Mouse (Mus musculus) ZHBTc4 (cell line): ENCODE measurements at regions not wholly inside any gene's neighbourhood (a gene's known extent, or its start where the extent isn't known, plus 50 kb on each side); places are given as distances from the start of the nearest gene placed in this dataset.

Experiments used
- DNase-seq: peaks from one replicate; pipeline ENCODE4 v3.0.0-alpha.2; 2011; ENCODE audit warnings: low read depth, low spot score

DNA sequence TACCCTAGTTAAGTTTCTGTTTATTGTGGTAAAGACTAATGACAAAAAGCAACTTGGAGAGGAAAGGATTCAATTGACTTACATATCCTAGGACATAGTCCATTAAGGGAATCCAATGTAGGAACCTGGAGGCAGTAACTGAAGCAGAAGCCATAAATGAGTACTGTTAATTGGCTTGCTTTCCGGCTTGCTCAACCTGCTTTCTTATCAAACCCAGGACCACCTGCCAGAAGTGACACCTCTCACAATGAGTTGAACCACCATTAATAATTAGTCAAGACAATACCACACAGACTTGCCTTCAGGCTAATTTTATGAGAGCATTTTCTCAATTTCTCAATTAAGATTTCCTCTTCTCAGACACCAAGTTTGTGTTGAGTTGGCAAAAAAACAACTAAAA, 148.8 kb downstream of the Ccser2 start:
- no peak for DNase-seq

DNA sequence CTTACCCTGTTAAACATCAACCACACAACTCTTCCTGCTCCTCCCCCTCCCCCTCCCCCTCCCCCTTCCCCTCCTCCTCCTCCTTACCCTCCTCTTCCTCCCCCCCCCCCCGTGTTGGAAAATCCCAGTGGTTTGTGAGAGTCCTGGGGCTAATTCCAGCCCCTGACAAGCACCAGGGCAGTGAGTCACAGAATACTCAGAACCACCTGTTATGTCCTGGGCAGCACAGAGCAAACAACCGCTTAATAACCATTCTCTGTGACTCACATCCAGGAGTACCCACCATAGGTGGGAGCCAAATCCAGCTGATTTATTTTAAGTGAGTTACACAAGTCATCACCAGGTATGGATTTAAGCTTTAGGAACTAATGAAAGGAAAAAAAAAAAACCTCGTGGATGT, 166.2 kb downstream of the Ccser2 start:
- DNase-seq: no peak

GRCm38 (mm10) chr14:36799820-36800219, 168.8 kb downstream of the Ccser2 start:
- no peak for DNase-seq

- DNase-seq: no peak
Measured at GRCm38 (mm10) chr14:36781882-36782281, 186.7 kb downstream of the Ccser2 start.

GRCm38 (mm10) chr14:36778956-36779355, 189.6 kb downstream of the Ccser2 start:
- DNase-seq: peak; percentile 20

DNA sequence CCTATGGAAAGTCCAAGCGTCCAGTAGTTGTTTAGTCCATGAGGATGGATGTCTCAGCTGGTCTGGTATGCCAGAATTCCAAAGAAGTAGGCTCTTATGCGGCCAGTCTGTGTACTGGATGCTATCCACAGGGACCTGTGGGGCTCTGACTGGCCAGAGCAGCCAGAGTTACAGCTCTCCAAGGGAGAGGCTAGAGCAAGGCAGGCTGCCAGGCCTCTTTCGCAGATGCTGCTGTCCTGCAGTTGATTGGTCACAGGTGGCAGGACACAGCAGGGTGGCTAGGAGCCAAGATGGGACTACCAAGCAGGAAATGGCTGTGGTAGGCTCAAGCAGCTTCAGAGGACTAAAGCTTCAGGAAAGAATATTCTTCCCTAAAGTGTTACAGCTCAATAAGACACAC, 194.2 kb downstream of the Ccser2 start:
- DNase-seq: no peak

DNA sequence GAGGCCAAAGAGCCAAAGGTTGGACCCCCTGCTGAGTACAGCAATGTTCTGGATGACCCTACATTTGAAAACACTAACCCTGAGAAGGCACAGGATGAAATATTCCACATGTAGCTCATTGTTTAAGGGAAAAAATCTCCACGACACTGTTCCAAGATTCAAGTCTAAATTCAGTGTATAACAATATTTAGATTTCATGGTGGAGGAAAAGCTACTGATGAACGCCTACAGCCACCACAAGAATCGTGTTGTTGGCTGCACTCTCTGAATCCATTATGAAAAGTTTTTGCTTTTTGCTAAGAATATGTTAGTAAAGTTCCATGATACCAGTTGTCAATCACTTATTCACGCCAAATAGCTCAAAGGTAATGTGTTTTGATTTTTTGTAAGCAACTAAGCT, 204.2 kb downstream of the Ccser2 start:
- DNase-seq: no peak

DNA sequence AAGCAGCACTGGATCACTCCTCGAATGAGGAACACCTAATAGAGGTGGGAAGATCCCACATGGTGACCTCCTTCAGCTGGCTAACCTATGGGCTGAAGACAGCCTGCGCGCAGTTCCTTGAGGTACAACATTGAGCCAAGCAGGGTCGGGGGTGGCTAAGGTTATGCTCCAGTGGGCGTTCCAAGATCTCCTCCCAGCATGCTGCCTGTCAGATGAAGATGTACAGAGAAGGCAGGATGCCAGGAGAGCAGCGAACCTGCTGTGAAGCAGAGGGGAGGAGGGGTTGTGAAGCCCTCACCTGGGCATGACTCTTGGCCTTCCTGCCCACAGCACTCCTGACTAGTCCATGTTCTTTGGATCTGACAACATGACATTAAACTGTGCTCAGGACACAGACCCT, 212.5 kb downstream of the Ccser2 start:
- no peak for DNase-seq

DNA sequence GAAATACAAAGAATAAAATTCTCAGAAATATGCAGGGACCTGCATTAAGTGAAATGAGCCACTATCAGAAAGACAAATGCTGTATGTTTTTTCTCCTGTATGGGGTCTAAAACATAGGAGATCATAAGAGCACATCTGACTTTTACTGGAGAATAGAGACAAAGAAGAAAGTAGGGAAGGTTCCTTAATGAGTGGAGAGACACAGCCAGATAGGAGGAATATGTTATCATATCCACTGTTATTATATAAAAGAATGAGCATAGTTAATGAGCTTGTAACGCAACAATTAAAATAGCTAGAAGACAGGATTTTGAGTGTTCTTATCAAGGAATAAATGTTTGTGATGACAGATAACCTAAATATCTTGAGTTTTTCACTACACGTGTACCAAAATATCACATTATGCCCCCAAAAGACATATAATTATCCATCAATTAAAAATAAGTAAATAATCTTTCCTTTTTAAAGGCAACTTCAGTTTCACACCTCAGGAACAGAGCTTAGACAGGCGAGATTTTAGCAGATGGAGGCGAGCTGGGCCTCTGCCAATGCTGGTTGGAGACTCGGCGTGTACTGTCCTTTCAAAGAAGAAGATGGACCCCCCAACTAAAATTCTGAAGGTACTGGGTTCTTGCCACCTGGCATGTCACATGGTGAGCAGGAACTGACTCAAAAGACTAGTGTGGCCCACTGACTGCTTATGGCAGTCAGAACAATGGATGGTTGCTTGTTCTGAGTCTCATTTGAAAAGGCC, 220.3 kb downstream of the Ccser2 start:
- no peak for DNase-seq

- no peak for DNase-seq
Measured at GRCm38 (mm10) chr14:36731095-36731494, 237.5 kb downstream of the Ccser2 start.

DNA sequence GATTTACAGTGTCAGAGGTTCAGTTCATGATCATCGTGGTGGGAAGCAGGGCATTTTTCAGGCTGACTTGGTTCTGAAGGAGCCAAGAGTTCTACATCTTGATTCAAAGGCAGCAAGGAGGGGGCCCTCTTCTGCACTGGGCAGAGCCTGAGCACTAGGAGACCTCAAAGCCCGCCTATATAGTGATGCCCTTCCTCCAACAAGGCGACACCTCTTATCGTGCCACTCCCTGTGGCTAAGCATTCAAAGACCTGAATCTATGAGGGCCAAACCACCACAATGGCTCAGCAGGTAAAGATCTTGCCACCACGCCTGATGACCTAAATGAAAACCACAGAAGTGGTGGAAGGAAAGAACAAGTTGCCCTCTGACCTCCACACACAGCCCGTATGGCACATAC, 242.5 kb downstream of the Ccser2 start:
- no peak for DNase-seq

DNA sequence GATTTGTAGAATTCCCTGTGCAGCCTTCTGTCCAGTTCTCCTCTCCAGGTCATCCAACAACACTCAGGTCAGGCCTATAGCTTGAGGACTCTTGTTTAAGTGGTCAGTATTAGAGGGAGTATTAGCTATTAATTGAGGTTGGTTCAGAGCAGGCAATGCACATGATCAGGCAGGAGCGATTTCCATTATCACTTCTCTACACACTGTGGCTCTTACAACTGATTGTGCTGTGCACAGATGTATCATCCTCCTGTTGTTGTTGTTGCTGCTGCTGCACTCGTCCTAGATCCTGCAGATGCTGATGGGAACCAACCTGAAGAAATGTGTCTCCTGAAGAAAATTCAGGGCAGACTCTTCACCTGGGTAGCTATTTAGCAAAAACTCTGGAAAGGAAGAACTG, 252.9 kb downstream of the Ccser2 start:
- no peak for DNase-seq

DNA sequence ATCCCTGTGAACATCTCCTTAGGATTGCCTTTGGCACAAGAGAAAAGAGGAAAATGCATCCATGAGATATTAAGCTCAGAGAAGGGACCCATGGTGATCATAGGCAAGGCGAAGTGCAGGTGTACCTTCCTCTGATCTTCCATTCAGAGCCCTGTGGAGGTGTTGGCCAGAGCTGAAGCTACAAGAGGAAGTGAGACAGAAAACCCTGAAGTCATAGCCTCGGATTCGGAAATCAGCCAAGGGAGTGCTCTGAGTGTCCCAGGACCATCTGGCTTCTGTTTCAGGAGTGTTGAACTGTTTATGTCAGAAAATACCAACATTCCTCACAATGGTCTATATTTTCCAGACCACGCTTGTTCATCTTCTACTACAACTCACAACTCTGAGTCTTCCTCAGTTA, 271.6 kb downstream of the Ccser2 start:
- no peak for DNase-seq

GRCm38 (mm10) chr14:36691958-36692357, 276.6 kb downstream of the Ccser2 start:
- no peak for DNase-seq

DNA sequence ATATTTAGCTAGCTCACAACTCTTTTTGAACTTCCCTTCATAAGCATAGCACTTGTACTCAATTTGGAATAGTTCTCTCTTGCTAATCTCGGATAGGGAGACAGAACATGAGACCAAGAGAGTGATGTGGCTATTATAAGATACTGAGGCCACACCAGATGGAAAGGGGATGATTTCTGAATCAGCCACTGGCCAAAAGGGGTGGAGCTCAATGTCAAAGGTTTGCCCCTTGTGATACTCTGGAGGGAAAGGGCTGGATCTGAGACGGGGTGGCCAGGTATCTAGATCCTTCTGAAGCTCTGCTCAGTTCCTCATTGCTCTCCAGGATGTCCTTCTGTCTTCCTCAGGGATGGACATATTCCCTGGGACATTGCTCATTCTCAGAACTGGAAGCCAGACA, 277.6 kb downstream of the Ccser2 start:
- DNase-seq: no peak

GRCm38 (mm10) chr14:36658678-36659263, 309.8 kb downstream of the Ccser2 start:
- no peak for DNase-seq

- no peak for DNase-seq
Measured at GRCm38 (mm10) chr14:36658193-36658592, 310.4 kb downstream of the Ccser2 start.

- no peak for DNase-seq
Measured at GRCm38 (mm10) chr14:36652982-36653557, 315.5 kb downstream of the Ccser2 start.

- no peak for DNase-seq
Measured at GRCm38 (mm10) chr14:36651053-36651735, 317.4 kb downstream of the Ccser2 start.

- no peak for DNase-seq
Measured at GRCm38 (mm10) chr14:36646649-36647048, 321.9 kb downstream of the Ccser2 start.

DNA sequence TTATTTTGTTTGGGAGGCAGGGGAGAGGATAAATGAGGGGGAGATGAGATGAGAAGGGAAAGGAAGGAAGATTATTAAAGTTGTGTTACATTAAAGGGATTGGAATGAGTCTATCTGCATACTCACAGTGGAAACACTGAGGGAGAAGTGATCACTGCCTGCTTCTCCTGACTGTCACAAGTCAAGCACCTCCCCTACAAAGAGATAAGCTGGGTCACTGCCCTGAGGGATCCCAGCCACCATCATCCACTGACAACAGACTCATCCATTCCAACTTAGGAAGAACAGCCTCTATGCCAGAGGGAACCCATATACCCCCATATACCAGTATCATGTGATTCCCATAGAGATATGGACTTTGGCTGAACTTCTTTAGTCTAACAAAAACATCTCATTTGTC, 322.3 kb downstream of the Ccser2 start:
- no peak for DNase-seq

- no peak for DNase-seq
Measured at GRCm38 (mm10) chr14:36624822-36625221, 343.8 kb downstream of the Ccser2 start.

GRCm38 (mm10) chr14:36624134-36624533, 344.4 kb downstream of the Ccser2 start:
- no peak for DNase-seq
